Mouse (Mus musculus) embryonic fibroblast, embryonic 13.5 days (primary cell): ENCODE results near the gene Pcsk4. TPM values are rescaled to one million over a fixed set of nuclear protein-coding genes. Genes with fewer than 3 reads are reported as not detected.
"Not testable (repeated sequence)": the region's sequence is repeated elsewhere in the genome, so short reads cannot be mapped to it uniquely, and the experiment has no call there.

ENCODE experiments used
- H3K27ac ChIP-seq: 2 replicates; pipeline ENCODE4 v1.5.1; 2012; ENCODE audit warnings: low read length, control low read depth, inconsistent platforms; ENCODE audit not compliant: insufficient read depth
- H3K4me1 ChIP-seq: 2 replicates; pipeline ENCODE4 v1.6.1; 2011; ENCODE audit warnings: low read length; ENCODE audit not compliant: control insufficient read depth, insufficient read depth
- H3K4me3 ChIP-seq: 2 replicates; pipeline ENCODE4 v1.5.1; 2011; ENCODE audit warnings: mild to moderate bottlenecking, control low read depth, low read length; ENCODE audit not compliant: insufficient read depth
- CTCF ChIP-seq: IDR thresholded peaks from 2 replicates; pipeline ENCODE4 v1.5.1; 2011; ENCODE audit warnings: mild to moderate bottlenecking, control low read depth, low read length, moderate library complexity, borderline replicate concordance; ENCODE audit not compliant: insufficient read depth
- POLR2A ChIP-seq: IDR thresholded peaks from 2 replicates; pipeline ENCODE4 v1.6.1; 2011; ENCODE audit warnings: low read depth, mild to moderate bottlenecking, control low read depth, low read length, moderate library complexity
- polyA plus RNA-seq: library from polyadenylated mRNA; stranded (reverse); fragments of >200 nt; gene quantifications from 2 replicates; pipeline ENCODE4 v1.2.4, GENCODE M21; 2011; ENCODE audit warnings: low read depth; ENCODE audit not compliant: missing spikeins, insufficient read length

Gene Pcsk4
- polyA plus RNA-seq, 1 experiment: 0.81 TPM

DNA sequence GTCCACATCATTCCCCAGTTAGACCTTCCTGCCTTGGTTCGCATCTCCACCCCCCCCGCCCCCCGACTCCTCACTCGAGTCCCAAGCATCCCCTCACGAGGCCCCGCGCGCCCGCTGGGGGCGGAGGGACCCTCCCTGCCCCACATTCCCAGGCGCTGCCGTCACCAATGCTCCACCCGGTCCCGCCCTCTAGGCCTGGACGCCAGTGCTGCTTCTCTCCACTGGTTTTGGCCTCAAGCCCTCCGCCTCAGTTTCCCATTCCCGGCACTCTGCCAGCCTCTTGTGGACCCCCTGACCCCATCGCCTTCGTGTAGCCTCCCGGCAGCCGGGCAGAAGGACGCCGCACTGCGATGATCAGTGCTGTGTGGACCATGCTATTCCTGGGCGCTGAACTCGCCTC is 19.7 kb upstream of the Pcsk4 start:
- TF ChIP-seq CTCF: no peak
- TF ChIP-seq POLR2A: no peak
- peaks cover 4% of the 10 kb centered on the region; the same call in 1 of the 2 replicates for H3K4me1 ChIP-seq
- no peak overlapping the region for H3K4me3 ChIP-seq
- no peak overlapping the region for H3K27ac ChIP-seq

DNA sequence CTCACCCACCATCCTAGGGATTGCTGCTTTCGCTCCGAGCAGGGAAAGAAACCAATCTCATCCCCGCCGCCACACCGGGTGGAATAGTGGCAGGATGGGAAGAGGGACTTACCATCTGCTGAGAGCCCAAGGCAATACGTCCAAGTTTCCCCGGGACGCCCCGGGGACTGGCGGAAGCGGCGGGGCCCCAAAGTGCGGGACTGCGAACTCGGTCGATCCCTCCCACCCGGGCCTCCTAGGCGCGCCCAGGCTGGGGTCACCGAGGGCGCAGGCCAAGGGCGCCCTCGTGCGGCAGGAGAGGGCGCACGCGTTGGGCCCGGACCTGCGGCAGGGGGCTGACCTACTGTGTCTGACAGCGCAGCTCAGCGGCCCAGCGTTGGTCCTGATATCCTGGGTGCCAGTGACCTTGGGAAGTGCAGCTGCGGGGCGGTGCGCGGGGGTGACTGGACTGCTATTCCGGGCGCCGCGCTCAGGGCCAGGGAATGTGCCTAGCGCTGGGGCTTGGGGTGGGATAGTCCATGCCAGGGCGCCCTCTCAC is 19.0 kb upstream of the Pcsk4 start, which contains the start of gene Adamtsl5:
Adamtsl5 (minus strand) TSS at position 169 of the 538 bp plus-strand sequence.
- Histone ChIP-seq H3K4me1 (peaks cover 4% of the 10 kb centered on the region; the same call in 1 of the 2 replicates), H3K27ac (peak within 1 kb of the TSS; percentile 2; the same call in 1 of the 2 replicates), H3K4me3 (peak within 1 kb of the TSS; percentile 65)
- peak; percentile 70 for TF ChIP-seq CTCF
- TF ChIP-seq POLR2A: peak; percentile 87

DNA sequence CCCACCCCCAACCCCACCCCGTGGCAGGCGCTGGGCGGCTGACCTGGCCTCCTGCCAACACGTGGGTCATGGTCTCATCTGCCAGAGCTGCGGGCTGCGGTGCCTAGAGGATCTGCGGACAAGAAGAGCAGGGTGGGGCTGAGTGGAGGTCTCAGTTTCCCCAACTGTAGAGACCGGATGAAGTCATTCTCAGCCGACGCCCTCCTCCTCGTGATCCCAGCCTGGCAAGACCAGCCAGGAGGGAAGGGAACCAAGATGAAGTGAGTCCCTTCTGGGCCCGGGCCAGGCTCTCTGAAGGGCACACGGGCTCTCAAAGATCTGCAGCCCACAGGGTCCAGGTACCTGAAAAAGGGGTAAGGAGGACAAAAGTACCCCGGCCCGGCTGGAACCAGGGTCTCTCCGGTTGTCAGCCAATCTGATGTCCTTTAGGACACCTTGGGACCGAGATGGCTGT is 18.2 kb upstream of the Pcsk4 start:
- peaks cover 4% of the 10 kb centered on the region; the same call in 1 of the 2 replicates for H3K4me1 ChIP-seq
- peak overlapping the region; percentile 65 for H3K4me3 ChIP-seq

DNA sequence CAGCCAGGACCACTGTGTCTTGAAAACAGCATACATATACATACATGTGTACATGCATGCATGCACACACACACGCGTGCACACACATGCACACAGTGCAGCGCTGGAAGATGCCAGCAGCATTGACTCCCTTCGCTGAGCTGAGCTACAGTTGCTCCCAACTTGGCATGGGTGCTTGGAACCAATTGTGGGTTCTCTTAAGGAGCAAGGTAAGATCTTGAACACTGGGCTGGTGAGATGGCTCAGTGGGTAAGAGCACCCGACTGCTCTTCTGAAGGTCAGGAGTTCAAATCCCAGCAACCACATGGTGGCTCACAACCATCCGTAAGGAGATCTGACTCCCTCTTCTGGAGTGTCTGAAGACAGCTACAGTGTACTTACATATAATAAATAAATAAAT is 16.6 kb upstream of the Pcsk4 start:
- not testable (repeated sequence) for H3K4me1 ChIP-seq, H3K27ac ChIP-seq, H3K4me3 ChIP-seq

More for the DNA sequence above, 18.2 kb upstream of the Pcsk4 start:
- H3K27ac ChIP-seq: peak overlapping the region; percentile 2; the same call in 1 of the 2 replicates
- TF ChIP-seq CTCF (no peak), POLR2A (peak; percentile 32; the same call in 1 of the 2 replicates)

DNA sequence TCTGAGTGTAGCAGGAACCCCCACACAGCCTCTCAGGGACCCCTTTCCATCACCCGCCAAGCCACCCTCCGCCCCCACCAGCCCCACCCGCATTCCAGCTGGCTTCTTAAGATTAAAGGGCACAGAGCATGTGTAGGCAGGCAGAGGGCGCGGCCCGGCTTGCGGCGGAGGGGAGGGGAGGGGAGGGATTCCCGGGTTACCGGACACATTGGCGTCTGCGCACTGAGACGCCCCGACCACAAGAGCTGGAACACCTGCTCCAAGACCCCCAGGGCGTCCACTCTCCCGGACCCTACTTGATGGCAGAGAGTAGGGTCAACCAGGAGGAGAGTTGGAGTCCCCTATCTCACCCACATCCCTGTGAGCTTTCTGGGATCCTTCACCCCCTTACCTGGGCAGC is 15.8 kb upstream of the Pcsk4 start:
- TF ChIP-seq CTCF (no peak), POLR2A (no peak)
- H3K4me3 ChIP-seq: no peak overlapping the region
- H3K4me1 ChIP-seq: peaks cover 9% of the 10 kb centered on the region; the same call in 1 of the 2 replicates
- no peak overlapping the region for H3K27ac ChIP-seq

DNA sequence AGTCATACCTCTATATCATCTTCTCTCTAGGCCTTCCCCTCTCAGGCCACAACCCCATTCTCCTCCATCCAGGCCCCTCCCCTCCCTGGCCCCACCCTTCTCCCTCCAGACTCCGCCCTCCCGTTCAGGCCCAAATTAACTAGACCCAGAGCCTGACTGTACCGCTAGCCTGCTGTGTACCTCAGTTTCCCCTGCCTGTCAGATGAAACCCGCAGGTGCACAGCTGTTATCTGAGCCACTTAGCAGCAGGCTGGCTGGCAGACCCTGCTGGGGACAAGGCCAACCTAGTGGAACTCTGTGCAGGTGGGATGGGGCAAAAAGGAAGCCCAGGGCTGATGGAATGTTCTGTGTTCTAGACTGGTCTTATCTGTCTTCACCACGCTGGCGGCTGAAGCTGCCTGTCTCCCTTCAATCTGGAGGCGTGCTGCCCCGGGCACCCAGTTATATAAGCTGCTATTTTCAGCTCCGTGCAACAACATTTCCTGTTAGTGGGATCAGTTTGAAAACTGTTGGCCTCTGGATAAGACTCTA is 14.9 kb upstream of the Pcsk4 start:
- TF ChIP-seq POLR2A (no peak), CTCF (no peak)
- no peak overlapping the region for H3K27ac ChIP-seq
- H3K4me1 ChIP-seq: peaks cover 9% of the 10 kb centered on the region; the same call in 1 of the 2 replicates
- no peak overlapping the region for H3K4me3 ChIP-seq

DNA sequence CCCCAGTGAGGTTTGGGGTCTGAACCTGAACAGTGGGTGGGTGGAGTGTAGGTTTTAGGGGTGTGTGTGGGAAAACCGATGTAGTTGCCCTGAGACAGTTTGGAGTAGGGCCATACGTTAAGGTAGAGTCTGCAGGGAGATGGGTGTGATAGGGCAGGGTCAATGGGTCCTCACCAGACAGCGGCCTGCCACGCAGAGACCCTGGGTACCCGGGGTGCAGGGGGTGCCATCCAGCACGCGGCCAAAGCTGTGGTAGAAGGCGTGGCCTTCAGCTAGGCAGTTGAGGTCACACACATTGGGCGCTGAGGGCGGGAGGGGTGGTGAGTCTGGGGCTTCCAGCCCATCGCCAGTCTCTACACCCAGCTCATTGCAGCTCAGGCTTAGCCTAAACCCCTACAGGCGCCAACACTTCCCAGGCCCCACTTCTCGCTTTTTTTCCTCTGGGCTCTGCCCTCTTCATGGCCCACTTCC is 14.2 kb upstream of the Pcsk4 start:
- H3K27ac ChIP-seq: no peak overlapping the region
- H3K4me3 ChIP-seq: no peak overlapping the region
- TF ChIP-seq POLR2A: no peak
- no peak for TF ChIP-seq CTCF
- peaks cover 9% of the 10 kb centered on the region; the same call in 1 of the 2 replicates for H3K4me1 ChIP-seq

DNA sequence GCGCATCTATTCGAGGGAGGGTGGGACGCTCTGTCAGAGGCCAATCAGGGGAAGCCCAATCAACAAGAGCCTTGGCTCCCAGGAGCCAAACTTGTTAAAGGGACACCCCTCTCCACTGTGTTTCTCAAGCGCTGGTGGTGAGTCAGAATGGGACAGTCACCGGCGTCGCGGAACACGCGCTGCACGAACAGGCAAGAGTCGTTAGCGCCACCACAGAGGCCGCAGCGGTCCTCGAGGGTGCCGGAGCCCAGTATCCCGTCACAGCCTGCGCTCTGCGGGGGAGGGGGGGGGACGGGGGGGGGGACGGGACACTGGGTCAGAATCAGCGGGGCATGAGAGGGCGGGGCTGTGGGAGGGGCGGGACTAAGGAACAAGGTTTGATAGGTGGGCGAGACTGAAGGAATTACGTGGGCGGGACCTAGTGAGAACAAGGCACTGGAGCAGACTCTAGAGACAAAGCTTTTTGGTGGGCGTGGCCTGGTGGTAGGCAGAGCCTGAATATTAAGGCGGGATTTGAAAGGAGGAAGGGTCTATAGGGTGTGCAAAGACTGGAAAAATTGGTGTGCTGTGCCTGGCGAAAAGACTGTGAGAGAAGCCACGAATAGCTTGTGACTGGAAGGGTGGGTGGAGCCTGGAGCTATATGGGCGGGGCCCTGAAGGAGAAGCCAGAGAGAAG is 13.6 kb upstream of the Pcsk4 start:
- Histone ChIP-seq H3K27ac (no peak overlapping the region), H3K4me1 (peaks cover 9% of the 10 kb centered on the region; the same call in 1 of the 2 replicates), H3K4me3 (no peak overlapping the region)
- TF ChIP-seq POLR2A: no peak
- no peak for TF ChIP-seq CTCF

DNA sequence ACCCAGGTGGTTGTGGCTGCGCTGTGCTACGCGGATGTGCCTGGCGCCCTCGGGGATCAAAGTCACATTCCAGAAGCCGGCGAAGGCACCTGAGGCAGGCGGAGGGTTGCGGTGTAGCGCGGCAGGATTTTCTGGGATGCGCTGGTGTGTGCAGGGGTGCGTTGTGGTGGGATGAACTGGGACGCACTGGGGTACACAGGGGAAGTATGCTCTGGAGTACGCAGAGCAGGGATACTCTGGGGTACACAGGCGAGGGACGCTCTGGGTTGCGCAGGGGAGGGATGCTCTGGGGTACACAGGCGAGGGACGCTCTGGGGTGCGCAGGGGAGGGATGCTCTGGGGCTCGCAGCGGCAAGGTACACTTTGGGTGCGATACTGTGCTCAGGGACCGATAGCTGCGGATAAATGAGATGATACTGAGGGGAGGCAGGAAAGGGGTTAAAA is 13.0 kb upstream of the Pcsk4 start:
- TF ChIP-seq CTCF (no peak), POLR2A (no peak)
- Histone ChIP-seq H3K4me3 (no peak overlapping the region), H3K4me1 (peaks cover 9% of the 10 kb centered on the region; the same call in 1 of the 2 replicates), H3K27ac (no peak overlapping the region)
